Mouse (Mus musculus) intestine, embryonic 15.5 days (tissue): ENCODE measurements around the gene Gm17622. TPM values are rescaled to one million over a fixed set of nuclear protein-coding genes. Genes with fewer than 3 reads are reported as not detected.
A peak's percentile ranks its signal among the peaks of the same experiment; 100 is the strongest.

ENCODE experiments used
- ATAC-seq: fragments of 200-750 bp; cut with Nextera tagmentation; 2 replicates; pipeline ENCODE4 v1.8.0; 2017; ENCODE audit warnings: moderate TSS enrichment, moderate library complexity
- H3K27ac ChIP-seq: fragments of 300-500 bp; sonication (generic); 2 replicates; pipeline ENCODE4 v1.5.1; 2015; ENCODE audit warnings: mild to moderate bottlenecking, inconsistent platforms
- H3K27me3 ChIP-seq: fragments of 300-500 bp; sonication (generic); replicated peaks from 2 replicates; pipeline ENCODE4 v1.6.1; 2015; ENCODE audit warnings: inconsistent platforms
- H3K36me3 ChIP-seq: fragments of 300-500 bp; sonication (generic); 2 replicates; pipeline ENCODE4 v1.6.1; 2015; ENCODE audit warnings: inconsistent platforms
- H3K4me1 ChIP-seq: fragments of 300-500 bp; sonication (generic); replicated peaks from 2 replicates; pipeline ENCODE4 v1.6.1; 2015; ENCODE audit warnings: inconsistent platforms
- H3K4me2 ChIP-seq: fragments of 300-500 bp; sonication (generic); replicated peaks from 2 replicates; pipeline ENCODE4 v1.6.1; 2015; ENCODE audit warnings: mild to moderate bottlenecking, inconsistent platforms
- H3K4me3 ChIP-seq: fragments of 300-500 bp; sonication (generic); replicated peaks from 2 replicates; pipeline ENCODE4 v1.5.1; 2015; ENCODE audit warnings: inconsistent platforms
- H3K9ac ChIP-seq: fragments of 300-500 bp; sonication (generic); 2 replicates; pipeline ENCODE4 v1.6.1; 2015; ENCODE audit warnings: inconsistent platforms
- H3K9me3 ChIP-seq: fragments of 300-500 bp; sonication (generic); 2 replicates; pipeline ENCODE4 v1.6.1; 2016; ENCODE audit warnings: inconsistent platforms
- WGBS: fragments of 180-500 bp; shearing (Covaris S2); methylation state at CpG from one replicate; pipeline ENCODE4 v1.1.7; 2015; 5-methylcytosine and 5-hydroxymethylcytosine counted together
- polyA plus RNA-seq: library from polyadenylated mRNA; unstranded; fragments of >200 nt; fragmentation: Nextera tagmentation; extraction: Ambion mirVana; gene quantifications from 2 replicates; pipeline ENCODE4 v1.2.1, GENCODE M21; 2015

The Gm17622 gene
- polyA plus RNA-seq, 1 experiment from 2014 or later, result not detected

- Histone ChIP-seq H3K36me3 (no peaks in the 10 kb centered on the region), H3K4me2 (no peak overlapping the region), H3K9me3 (no peaks in the 10 kb centered on the region), H3K4me3 (no peak overlapping the region), H3K9ac (no peak overlapping the region), H3K27me3 (no peaks in the 10 kb centered on the region), H3K27ac (no peak overlapping the region), H3K4me1 (peaks cover 3% of the 10 kb centered on the region; the same call in 1 of the 2 replicates)
- no peak for ATAC-seq
- 36% methylated on average over 5 of the region's 5 CpGs for WGBS
Measured at GRCm38 (mm10) chr13:96511893-96512292, 21.4 kb downstream of the Gm17622 start.

GRCm38 (mm10) chr13:96514154-96514942 lies 23.8 kb downstream of the Gm17622 start:
- no peak overlapping the region for H3K4me2 ChIP-seq
- no peaks in the 10 kb centered on the region for H3K36me3 ChIP-seq
- H3K4me3 ChIP-seq, result no peak overlapping the region
- no peaks in the 10 kb centered on the region for H3K9me3 ChIP-seq
- H3K27ac ChIP-seq, result 0 out of 2 replicates have a peak overlapping the region, but pooled peaks have one; percentile 33
- peaks cover 3% of the 10 kb centered on the region; the same call in 1 of the 2 replicates for H3K4me1 ChIP-seq
- H3K27me3 ChIP-seq, result no peaks in the 10 kb centered on the region
- H3K9ac ChIP-seq, result no peak overlapping the region
- 54% methylated on average over 5 of the region's 5 CpGs for WGBS
- ATAC-seq, result peak; percentile 53; the same call in 1 of the 2 replicates

GRCm38 (mm10) chr13:96516249-96516648 lies 25.7 kb downstream of the Gm17622 start:
- peaks cover 3% of the 10 kb centered on the region; the same call in 1 of the 2 replicates for H3K4me1 ChIP-seq
- H3K9ac ChIP-seq, result no peak overlapping the region
- H3K4me2 ChIP-seq, result no peak overlapping the region
- H3K27ac ChIP-seq, result no peak overlapping the region
- H3K9me3 ChIP-seq, result no peaks in the 10 kb centered on the region
- no peaks in the 10 kb centered on the region for H3K27me3 ChIP-seq
- ATAC-seq, result peak; percentile 31; the same call in 1 of the 2 replicates
- H3K36me3 ChIP-seq, result no peaks in the 10 kb centered on the region
- H3K4me3 ChIP-seq, result no peak overlapping the region
- 93% methylated on average over 9 of the region's 9 CpGs for WGBS

- peak; percentile 43; the same call in 1 of the 2 replicates for ATAC-seq
- 42% methylated on average over 2 of the region's 2 CpGs for WGBS
Measured at GRCm38 (mm10) chr13:96517335-96517734, 26.8 kb downstream of the Gm17622 start.

DNA sequence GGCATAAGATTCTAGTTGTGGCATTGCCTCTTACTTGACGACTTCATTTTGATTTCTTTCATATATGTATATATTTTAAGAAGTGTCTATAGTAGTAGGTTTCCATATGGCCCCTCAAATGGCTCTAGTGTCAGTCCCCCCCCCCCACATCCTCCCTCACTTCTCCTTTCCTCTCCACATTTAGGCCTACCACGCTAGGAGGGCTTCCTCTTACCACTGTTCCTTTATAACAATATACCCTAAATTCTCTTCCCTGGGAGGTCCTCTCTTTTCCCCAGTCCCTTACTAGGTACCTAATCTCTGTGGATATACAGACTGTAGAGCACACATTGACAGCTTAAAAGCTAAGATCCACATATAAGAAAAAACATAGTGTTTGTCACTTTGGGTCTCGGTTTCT lies 30.8 kb downstream of the Gm17622 start:
- H3K36me3 ChIP-seq, result no peaks in the 10 kb centered on the region
- WGBS, result 93% methylated on average over 3 of the region's 3 CpGs
- no peaks in the 10 kb centered on the region for H3K9me3 ChIP-seq
- H3K27ac ChIP-seq, result no peak overlapping the region
- no peak overlapping the region for H3K9ac ChIP-seq
- H3K27me3 ChIP-seq, result no peaks in the 10 kb centered on the region
- no peak for ATAC-seq
- H3K4me3 ChIP-seq, result no peak overlapping the region
- H3K4me2 ChIP-seq, result no peak overlapping the region
- H3K4me1 ChIP-seq, result no peaks in the 10 kb centered on the region; the same call in 1 of the 2 replicates

More at GRCm38 (mm10) chr13:96517335-96517734, 26.8 kb downstream of the Gm17622 start:
- H3K27ac ChIP-seq, result no peak overlapping the region
- no peaks in the 10 kb centered on the region for H3K36me3 ChIP-seq
- H3K4me1 ChIP-seq, result peaks cover 3% of the 10 kb centered on the region; the same call in 1 of the 2 replicates
- H3K27me3 ChIP-seq, result no peaks in the 10 kb centered on the region
- no peak overlapping the region for H3K4me3 ChIP-seq
- H3K4me2 ChIP-seq, result no peak overlapping the region
- no peaks in the 10 kb centered on the region for H3K9me3 ChIP-seq
- no peak overlapping the region for H3K9ac ChIP-seq

DNA sequence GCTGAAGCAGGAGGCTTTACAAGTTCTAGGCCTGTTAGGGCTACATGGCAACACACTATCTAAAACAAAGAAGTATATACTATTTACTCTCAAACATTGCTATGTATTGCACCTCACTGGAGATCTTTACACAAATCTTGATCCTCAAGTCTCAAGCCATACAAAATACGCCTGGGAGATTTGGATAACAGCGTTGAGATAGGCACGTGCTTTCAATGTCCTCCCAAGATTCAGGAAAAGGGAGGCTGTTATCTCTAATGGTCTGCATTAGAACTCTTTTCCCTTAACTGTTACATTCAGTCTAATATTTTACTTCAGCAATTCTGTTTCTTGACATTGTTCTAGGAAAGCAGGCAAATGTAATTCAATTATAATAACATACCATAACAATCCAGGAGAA lies 36.5 kb downstream of the Gm17622 start:
- H3K36me3 ChIP-seq, result no peaks in the 10 kb centered on the region
- ATAC-seq, result no peak
- no peak overlapping the region for H3K27ac ChIP-seq
- no peak overlapping the region for H3K4me3 ChIP-seq
- H3K27me3 ChIP-seq, result no peaks in the 10 kb centered on the region
- WGBS, result 89% methylated on average over 3 of the region's 3 CpGs
- peaks cover 1% of the 10 kb centered on the region for H3K4me1 ChIP-seq
- no peak overlapping the region for H3K9ac ChIP-seq
- H3K9me3 ChIP-seq, result no peaks in the 10 kb centered on the region
- H3K4me2 ChIP-seq, result no peak overlapping the region

- no peaks in the 10 kb centered on the region for H3K36me3 ChIP-seq
- H3K4me3 ChIP-seq, result no peak overlapping the region
- H3K9me3 ChIP-seq, result no peaks in the 10 kb centered on the region
- H3K4me1 ChIP-seq, result peaks cover 4% of the 10 kb centered on the region
- WGBS, result 85% methylated on average over 11 of the region's 11 CpGs
- no peak overlapping the region for H3K27ac ChIP-seq
- H3K9ac ChIP-seq, result no peak overlapping the region
- H3K4me2 ChIP-seq, result no peak overlapping the region
- no peak for ATAC-seq
- no peaks in the 10 kb centered on the region for H3K27me3 ChIP-seq
Measured at GRCm38 (mm10) chr13:96527856-96528255, 37.3 kb downstream of the Gm17622 start.

DNA sequence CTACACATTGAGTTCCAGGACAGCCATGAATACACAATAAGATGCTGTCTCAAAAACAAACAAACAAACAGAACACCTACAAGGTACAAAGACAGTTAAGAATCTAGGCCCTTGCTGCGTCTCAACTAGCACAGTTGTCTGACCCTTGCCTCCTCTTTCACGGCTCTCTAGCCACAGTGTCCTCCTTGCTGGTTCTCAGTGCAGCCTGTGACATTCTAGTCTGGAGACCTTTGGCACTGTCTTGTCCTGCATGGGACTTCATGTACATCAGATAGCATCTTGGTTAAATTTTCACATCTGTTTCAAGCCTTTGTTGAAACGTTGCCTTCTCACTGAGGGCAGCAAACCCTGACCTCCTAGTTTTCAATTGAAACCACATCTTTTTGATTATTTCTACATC lies 38.2 kb downstream of the Gm17622 start:
- Histone ChIP-seq H3K27ac (no peak overlapping the region), H3K4me3 (no peak overlapping the region), H3K36me3 (no peaks in the 10 kb centered on the region), H3K27me3 (no peaks in the 10 kb centered on the region), H3K9ac (no peak overlapping the region), H3K9me3 (no peaks in the 10 kb centered on the region), H3K4me2 (no peak overlapping the region), H3K4me1 (peaks cover 4% of the 10 kb centered on the region)
- WGBS, result 93% methylated on average over 3 of the region's 3 CpGs
- no peak for ATAC-seq

DNA sequence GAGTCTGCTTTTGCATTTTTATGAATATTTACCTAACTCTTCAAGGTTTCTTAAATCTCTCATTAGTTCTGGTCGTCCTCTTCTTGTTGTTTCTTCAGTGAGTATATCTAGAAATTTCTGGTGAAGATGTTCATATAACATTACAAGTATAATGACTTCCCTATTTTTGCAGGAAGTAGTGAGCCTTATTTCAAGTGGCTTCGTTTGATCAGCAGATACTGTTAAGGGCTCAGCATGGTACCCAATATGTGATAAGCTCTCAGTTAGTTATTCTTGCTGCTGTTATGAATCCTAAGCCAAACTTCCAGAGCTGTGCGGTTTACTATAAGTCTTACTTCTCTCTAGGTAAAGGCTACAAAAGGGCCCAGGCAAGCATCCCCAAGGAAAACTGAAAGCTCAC lies 39.0 kb downstream of the Gm17622 start:
- Histone ChIP-seq H3K4me1 (peaks cover 4% of the 10 kb centered on the region), H3K4me3 (no peak overlapping the region), H3K4me2 (no peak overlapping the region), H3K27ac (no peak overlapping the region), H3K36me3 (no peaks in the 10 kb centered on the region), H3K9me3 (no peaks in the 10 kb centered on the region), H3K27me3 (no peaks in the 10 kb centered on the region), H3K9ac (no peak overlapping the region)
- no peak for ATAC-seq
- 91% methylated on average over 3 of the region's 3 CpGs for WGBS

DNA sequence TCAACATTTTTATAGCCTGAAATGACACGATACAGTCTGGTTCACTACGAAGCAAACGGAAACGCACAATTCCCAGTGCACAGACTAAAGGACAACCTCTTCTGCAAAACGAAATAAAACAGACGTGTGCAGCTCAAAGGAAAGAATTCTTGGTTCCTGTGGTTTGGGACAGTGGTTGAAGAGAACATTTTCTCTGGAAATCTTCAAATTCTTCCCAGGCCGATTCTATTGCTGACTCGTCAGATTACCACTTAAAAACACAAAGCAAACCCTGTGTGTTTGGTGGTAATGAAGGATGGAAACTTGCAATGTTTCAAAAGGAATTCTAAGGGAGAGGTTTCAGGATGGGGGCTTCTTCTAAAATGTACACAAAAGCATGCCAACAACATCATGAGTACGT lies 39.5 kb downstream of the Gm17622 start:
- Histone ChIP-seq H3K4me3 (no peak overlapping the region), H3K36me3 (no peaks in the 10 kb centered on the region), H3K9me3 (no peaks in the 10 kb centered on the region), H3K4me2 (no peak overlapping the region), H3K4me1 (peaks cover 4% of the 10 kb centered on the region), H3K27ac (no peak overlapping the region), H3K9ac (no peak overlapping the region), H3K27me3 (no peaks in the 10 kb centered on the region)
- WGBS, result 86% methylated on average over 9 of the region's 9 CpGs
- no peak for ATAC-seq

DNA sequence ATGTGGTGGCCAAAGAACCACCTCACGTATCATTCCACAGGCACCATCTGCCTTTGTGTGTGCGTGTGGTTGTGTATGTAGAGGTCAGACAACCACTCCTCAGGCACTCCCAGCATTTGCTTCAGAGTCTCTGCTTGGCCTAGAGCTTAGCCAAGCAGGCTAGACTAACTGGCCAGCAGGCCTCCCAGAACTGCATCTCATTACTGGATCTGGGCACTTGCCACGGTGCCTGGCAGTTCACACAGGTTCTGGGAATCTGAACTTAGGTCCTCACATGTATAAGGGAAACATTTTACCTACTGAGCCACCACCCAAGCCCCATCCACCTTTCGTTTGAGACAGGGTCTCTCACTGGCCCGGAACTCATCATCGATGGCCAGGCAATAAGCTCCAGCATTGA lies 41.6 kb downstream of the Gm17622 start:
- WGBS, result 88% methylated on average over 6 of the region's 6 CpGs
- Histone ChIP-seq H3K9ac (no peak overlapping the region), H3K27ac (no peak overlapping the region), H3K4me3 (no peak overlapping the region), H3K9me3 (no peaks in the 10 kb centered on the region), H3K4me2 (no peak overlapping the region), H3K4me1 (peaks cover 4% of the 10 kb centered on the region), H3K36me3 (no peaks in the 10 kb centered on the region), H3K27me3 (no peaks in the 10 kb centered on the region)
- no peak for ATAC-seq

GRCm38 (mm10) chr13:96533742-96534141 lies 43.2 kb downstream of the Gm17622 start:
- Histone ChIP-seq H3K4me1 (peaks cover 4% of the 10 kb centered on the region), H3K9ac (no peak overlapping the region), H3K27ac (no peak overlapping the region), H3K4me2 (no peak overlapping the region), H3K4me3 (no peak overlapping the region), H3K27me3 (no peaks in the 10 kb centered on the region), H3K36me3 (no peaks in the 10 kb centered on the region), H3K9me3 (no peaks in the 10 kb centered on the region)
- 64% methylated on average over 2 of the region's 2 CpGs for WGBS
- no peak for ATAC-seq
